Mouse (Mus musculus): ENCODE results near the gene Mybpc1. TPM values are rescaled to one million over a fixed set of nuclear protein-coding genes. Genes with fewer than 3 reads are reported as not detected.
A peak's percentile ranks its signal among the peaks of the same experiment; 100 is the strongest.

The Mybpc1 gene
- polyA plus RNA-seq, 1 experiment = 6.4 TPM

DNA sequence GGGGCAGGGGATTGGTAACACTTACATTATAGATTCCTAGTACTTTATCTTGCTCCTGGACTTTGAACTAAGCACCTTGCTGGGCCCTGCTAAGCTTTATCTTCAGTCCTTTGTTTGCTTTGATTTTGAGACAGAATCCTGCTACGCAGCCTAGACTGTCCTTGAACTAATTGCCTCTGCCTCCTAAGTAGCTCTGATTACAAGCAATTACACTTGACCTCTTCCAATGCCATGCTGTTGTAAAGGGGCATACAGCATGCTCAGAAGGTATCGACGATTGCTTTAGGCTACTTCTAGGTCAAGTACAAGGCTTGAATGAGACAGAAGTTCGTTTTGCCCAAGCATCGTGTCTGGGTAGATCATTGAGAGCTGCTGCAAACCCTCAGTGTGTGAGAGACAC, 99.7 kb downstream of the Mybpc1 start:
- DNase-seq (ENCODE audit: low read depth) = peak; percentile 13
- TF ChIP-seq POLR2A (IDR thresholded peaks at IDR 0.05; ENCODE audit: borderline replicate concordance, extremely low read depth, insufficient read depth, insufficient read length, poor library complexity, severe bottlenecking) (no peak), CTCF (IDR thresholded peaks at IDR 0.05; ENCODE audit: borderline replicate concordance, extremely low read depth, insufficient read depth, insufficient read length) (no peak)

- peak; percentile 11 for DNase-seq (ENCODE audit: low read depth)
- TF ChIP-seq POLR2A (IDR thresholded peaks at IDR 0.05; ENCODE audit: borderline replicate concordance, extremely low read depth, insufficient read depth, insufficient read length, poor library complexity, severe bottlenecking) (no peak), CTCF (IDR thresholded peaks at IDR 0.05; ENCODE audit: borderline replicate concordance, extremely low read depth, insufficient read depth, insufficient read length) (no peak)
Measured at GRCm38 (mm10) chr10:88504481-88504880, 100.5 kb downstream of the Mybpc1 start.

- TF ChIP-seq CTCF (IDR thresholded peaks at IDR 0.05; ENCODE audit: borderline replicate concordance, extremely low read depth, insufficient read depth, insufficient read length) (no peak), POLR2A (IDR thresholded peaks at IDR 0.05; ENCODE audit: borderline replicate concordance, extremely low read depth, insufficient read depth, insufficient read length, poor library complexity, severe bottlenecking) (peak; percentile 69)
- DNase-seq (ENCODE audit: low read depth) = peak; percentile 92
Measured at GRCm38 (mm10) chr10:88503421-88504314, 101.3 kb downstream of the Mybpc1 start, which contains the start of gene Chpt1. Gene Chpt1, minus strand, starts transcription at chr10:88504073.

GRCm38 (mm10) chr10:88502919-88503318, 102.0 kb downstream of the Mybpc1 start:
- DNase-seq (ENCODE audit: low read depth) = no peak
- TF ChIP-seq POLR2A (IDR thresholded peaks at IDR 0.05; ENCODE audit: borderline replicate concordance, extremely low read depth, insufficient read depth, insufficient read length, poor library complexity, severe bottlenecking) (no peak), CTCF (IDR thresholded peaks at IDR 0.05; ENCODE audit: borderline replicate concordance, extremely low read depth, insufficient read depth, insufficient read length) (no peak)

DNA sequence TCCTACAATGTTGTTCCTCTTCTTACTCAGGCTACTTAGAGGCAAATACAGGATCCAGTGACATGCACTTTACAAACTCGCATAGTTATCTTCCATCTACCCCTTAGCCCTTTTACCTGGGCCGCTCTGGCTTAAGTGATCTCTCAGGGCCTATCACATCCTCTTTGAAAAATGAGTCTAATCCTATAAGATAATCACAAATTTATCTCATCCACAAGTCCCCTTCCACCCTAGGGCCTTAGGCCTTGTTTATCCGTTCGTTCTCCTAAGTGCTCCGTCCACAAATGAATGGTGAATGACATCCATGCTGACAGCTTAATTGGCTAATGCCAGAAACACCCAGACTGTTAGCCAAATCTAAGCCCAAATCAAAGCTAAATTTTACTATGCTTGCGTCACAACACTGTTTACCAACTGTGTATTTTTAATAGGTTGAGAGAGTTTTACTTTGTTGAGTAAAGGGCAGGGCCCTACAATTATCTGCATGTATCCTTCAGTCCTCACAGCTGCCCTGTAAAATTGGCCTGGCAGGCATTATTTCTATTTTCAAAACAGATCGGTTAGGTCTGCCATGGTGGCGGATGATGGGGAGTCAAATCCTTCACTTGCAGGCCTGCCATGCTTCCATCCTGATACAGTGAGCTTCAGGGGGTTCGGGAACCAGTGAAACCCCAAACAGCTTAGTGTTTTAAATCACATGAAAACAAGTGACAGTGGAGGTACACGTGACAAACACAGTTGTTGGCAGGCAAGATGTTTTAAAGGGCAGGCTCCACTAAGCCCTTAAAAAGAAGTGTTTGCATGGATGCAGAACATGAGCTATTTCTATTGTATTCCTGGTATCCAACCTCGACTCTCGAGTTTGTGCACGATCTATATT, 102.8 kb downstream of the Mybpc1 start:
- TF ChIP-seq POLR2A (IDR thresholded peaks at IDR 0.05; ENCODE audit: borderline replicate concordance, extremely low read depth, insufficient read depth, insufficient read length, poor library complexity, severe bottlenecking) (no peak), CTCF (IDR thresholded peaks at IDR 0.05; ENCODE audit: borderline replicate concordance, extremely low read depth, insufficient read depth, insufficient read length) (no peak)
- peak; percentile 33 for DNase-seq (ENCODE audit: low read depth)

- DNase-seq (ENCODE audit: low read depth) = no peak
- TF ChIP-seq CTCF (IDR thresholded peaks at IDR 0.05; ENCODE audit: borderline replicate concordance, extremely low read depth, insufficient read depth, insufficient read length) (no peak), POLR2A (IDR thresholded peaks at IDR 0.05; ENCODE audit: borderline replicate concordance, extremely low read depth, insufficient read depth, insufficient read length, poor library complexity, severe bottlenecking) (no peak)
Measured at GRCm38 (mm10) chr10:88501370-88501769, 103.6 kb downstream of the Mybpc1 start.

- no peak for TF ChIP-seq CTCF (IDR thresholded peaks at IDR 0.05; ENCODE audit: borderline replicate concordance, extremely low read depth, insufficient read depth, insufficient read length)
- no peak for TF ChIP-seq POLR2A (IDR thresholded peaks at IDR 0.05; ENCODE audit: borderline replicate concordance, extremely low read depth, insufficient read depth, insufficient read length, poor library complexity, severe bottlenecking)
- DNase-seq (ENCODE audit: low read depth) = no peak
Measured at GRCm38 (mm10) chr10:88499993-88500392, 105.0 kb downstream of the Mybpc1 start.

GRCm38 (mm10) chr10:88496864-88497564, 107.9 kb downstream of the Mybpc1 start:
- TF ChIP-seq CTCF (IDR thresholded peaks at IDR 0.05; ENCODE audit: borderline replicate concordance, extremely low read depth, insufficient read depth, insufficient read length) = no peak
- TF ChIP-seq POLR2A (IDR thresholded peaks at IDR 0.05; ENCODE audit: borderline replicate concordance, extremely low read depth, insufficient read depth, insufficient read length, poor library complexity, severe bottlenecking) = no peak
- DNase-seq (ENCODE audit: low read depth) = no peak

DNA sequence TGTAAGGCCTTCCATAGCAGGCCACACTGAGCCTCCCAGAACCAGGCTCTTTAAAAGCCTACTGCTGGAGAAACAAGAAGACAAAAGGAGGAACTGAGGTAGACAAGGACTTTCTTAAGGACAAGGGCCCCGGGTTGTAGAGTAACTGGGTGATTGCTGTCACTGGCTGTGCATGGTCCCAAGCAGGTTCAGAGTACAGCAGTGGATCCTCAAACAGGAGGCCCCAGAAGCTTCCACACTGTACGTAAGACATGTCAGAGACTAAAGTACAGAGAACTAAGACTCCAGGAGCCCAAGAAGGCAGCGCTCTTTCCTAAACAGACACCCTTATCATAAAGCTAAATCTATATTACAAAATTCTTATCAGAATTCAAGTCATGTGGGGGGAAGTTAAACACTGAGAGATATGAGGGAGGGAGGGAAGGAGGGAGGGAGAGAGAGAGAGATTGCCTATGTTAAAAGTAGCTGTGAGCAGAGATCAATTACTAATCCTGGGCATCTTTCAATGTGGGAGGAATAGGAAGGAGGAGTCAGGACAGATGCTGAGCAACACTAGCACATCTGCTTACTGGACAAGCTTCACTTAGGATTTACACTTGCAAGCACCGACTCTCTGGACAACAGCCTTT, 109.9 kb downstream of the Mybpc1 start:
- no peak for TF ChIP-seq POLR2A (IDR thresholded peaks at IDR 0.05; ENCODE audit: borderline replicate concordance, extremely low read depth, insufficient read depth, insufficient read length, poor library complexity, severe bottlenecking)
- no peak for TF ChIP-seq CTCF (IDR thresholded peaks at IDR 0.05; ENCODE audit: borderline replicate concordance, extremely low read depth, insufficient read depth, insufficient read length)

DNA sequence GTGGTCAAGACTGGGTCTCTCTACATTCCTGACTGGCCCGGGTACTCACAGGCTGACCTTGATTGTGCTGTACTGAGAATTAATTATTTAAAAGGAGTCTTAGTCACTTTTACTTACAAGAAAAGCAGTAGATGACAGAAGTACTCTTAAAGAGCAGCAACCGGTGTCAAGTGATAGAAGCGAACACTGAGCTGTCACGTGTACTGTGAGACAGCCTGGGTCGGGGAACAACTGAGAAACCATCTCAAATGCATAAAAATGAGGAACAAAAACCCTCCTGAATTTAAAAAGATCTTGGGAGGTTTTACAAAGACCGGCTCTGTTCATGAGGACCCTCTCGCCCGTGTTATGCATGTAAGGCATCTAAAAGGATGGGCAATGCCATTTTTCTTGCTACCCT, 112.3 kb downstream of the Mybpc1 start:
- DNase-seq (ENCODE audit: low read depth) = peak; percentile 9
- TF ChIP-seq CTCF (IDR thresholded peaks at IDR 0.05; ENCODE audit: borderline replicate concordance, extremely low read depth, insufficient read depth, insufficient read length) (no peak), POLR2A (IDR thresholded peaks at IDR 0.05; ENCODE audit: borderline replicate concordance, extremely low read depth, insufficient read depth, insufficient read length, poor library complexity, severe bottlenecking) (no peak)

More for the DNA sequence above, 109.9 kb downstream of the Mybpc1 start:
- DNase-seq (ENCODE audit: low read depth) = no peak
